Mouse (Mus musculus) thymus, adult 2 months (tissue): ENCODE measurements at regions not wholly inside any gene's neighbourhood (a gene's known extent, or its start where the extent isn't known, plus 50 kb on each side); places are given as distances from the start of the nearest gene placed in this dataset.

Experiments
- CTCF ChIP-seq: fragments of 200-500 bp; IDR thresholded peaks from 2 replicates; pipeline ENCODE4 v1.5.1; 2012; ENCODE audit warnings: mild to moderate bottlenecking, control low read depth, low read length, moderate library complexity, borderline replicate concordance; ENCODE audit not compliant: control insufficient read depth, poor library complexity, insufficient read depth; ENCODE audit errors: extremely low read depth
- POLR2A ChIP-seq: fragments of 200-500 bp; IDR thresholded peaks from 2 replicates; pipeline ENCODE4 v1.6.1; 2012; ENCODE audit warnings: mild to moderate bottlenecking, low read length, control low read depth, moderate library complexity; ENCODE audit not compliant: control insufficient read depth, poor library complexity, insufficient read depth; ENCODE audit errors: extremely low read depth

DNA sequence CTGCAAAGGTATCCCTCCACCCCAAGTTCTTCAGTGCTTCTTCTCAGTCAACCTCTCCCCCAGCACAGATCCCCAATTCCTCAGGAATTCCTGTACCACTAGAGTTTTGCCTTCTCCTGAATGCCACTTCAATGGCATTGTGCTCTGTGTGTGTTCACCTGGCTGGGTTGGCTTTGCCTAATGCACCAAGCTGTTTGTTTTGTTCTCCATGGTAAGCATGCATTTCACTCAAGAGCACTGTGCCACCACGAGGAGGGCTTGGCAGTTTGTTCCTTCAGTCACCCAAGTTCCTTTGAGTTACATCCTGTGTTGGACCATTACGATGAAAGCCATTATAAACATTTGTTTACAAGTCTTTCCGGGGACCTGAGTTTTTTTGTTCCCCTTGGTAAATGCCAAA is 84.5 kb downstream of the Zfp36l1 start:
- TF ChIP-seq POLR2A (no peak), CTCF (no peak)
